Mouse (Mus musculus): ENCODE results near the gene Otud7b. TPM values are rescaled to one million over a fixed set of nuclear protein-coding genes. Genes with fewer than 3 reads are reported as not detected.
A peak's percentile ranks its signal among the peaks of the same experiment; 100 is the strongest.
"Not testable (repeated sequence)": the region's sequence is repeated elsewhere in the genome, so short reads cannot be mapped to it uniquely, and the experiment has no call there.

Gene Otud7b
- polyA plus RNA-seq, 1 experiment from 2014 or later, result 8.8 TPM

DNA sequence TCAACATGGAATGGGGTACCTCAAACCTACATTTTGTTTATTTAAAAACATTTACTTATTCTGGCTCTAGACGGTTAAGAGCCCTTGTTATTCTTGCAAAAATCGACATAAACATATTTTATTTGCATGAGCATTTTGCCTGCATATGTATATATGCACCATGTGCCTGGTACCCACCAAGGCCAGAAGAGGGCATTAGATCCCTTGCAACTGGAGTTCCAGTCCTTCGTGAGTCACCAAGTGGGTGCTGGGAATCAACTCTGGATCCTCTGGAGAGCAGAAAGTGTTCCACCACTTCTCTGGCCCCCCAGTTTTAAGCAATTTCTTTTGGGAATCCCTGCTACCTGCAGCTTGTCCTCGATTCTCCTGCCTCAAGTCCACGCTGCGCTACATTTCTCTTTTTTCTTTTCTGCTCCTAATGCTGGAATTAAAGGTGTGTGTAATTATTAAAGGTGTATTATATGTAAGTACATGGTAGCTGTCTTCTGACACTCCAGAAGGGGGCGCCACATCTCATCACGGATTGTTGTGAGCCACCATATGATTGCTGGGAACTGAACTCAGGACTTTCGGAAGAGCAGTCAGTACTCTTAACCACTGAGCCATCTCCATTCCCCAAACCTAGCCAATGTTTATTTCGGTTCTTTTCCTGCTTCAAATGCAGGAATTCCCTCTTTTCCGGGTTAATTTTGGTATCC, 91.4 kb downstream of the Otud7b start:
- no peak for ATAC-seq (ENCODE audit: low FRiP score)
- Histone ChIP-seq H3K4me2 (no peak overlapping the region), H3K27me3 (ENCODE audit: control insufficient read depth, insufficient read depth, low read length) (no peaks in the 10 kb centered on the region), H3K9ac (ENCODE audit: low read length) (no peak overlapping the region), H3K36me3 (ENCODE audit: control insufficient read depth, insufficient read depth, low read length) (no peaks in the 10 kb centered on the region; the same call in 1 of the 2 replicates), H3K4me1 (ENCODE audit: control insufficient read depth, insufficient read depth, low read length) (peaks cover 11% of the 10 kb centered on the region), H3K4me3 (ENCODE audit: low read depth, low read length) (no peak overlapping the region), H3K27ac (ENCODE audit: low read depth, low read length) (no peak overlapping the region), H3K9me3 (ENCODE audit: control insufficient read depth, low read length) (no peaks in the 10 kb centered on the region; the same call in 1 of the 2 replicates)
- no peak for DNase-seq (ENCODE audit: low spot score, missing footprints)
- 93% methylated on average over 11 of the region's 11 CpGs for WGBS

GRCm38 (mm10) chr3:96196437-96197128, 92.3 kb downstream of the Otud7b start:
- Histone ChIP-seq H3K27me3 (ENCODE audit: control insufficient read depth, insufficient read depth, low read length) (no peaks in the 10 kb centered on the region), H3K4me2 (peak overlapping the region; percentile 96), H3K4me1 (ENCODE audit: control insufficient read depth, insufficient read depth, low read length) (peaks cover 11% of the 10 kb centered on the region), H3K9me3 (ENCODE audit: control insufficient read depth, low read length) (no peaks in the 10 kb centered on the region; the same call in 1 of the 2 replicates), H3K27ac (ENCODE audit: low read depth, low read length) (peak overlapping the region; percentile 88), H3K4me3 (ENCODE audit: low read depth, low read length) (peak overlapping the region; percentile 62), H3K36me3 (ENCODE audit: control insufficient read depth, insufficient read depth, low read length) (no peaks in the 10 kb centered on the region; the same call in 1 of the 2 replicates), H3K9ac (ENCODE audit: low read length) (peak overlapping the region; percentile 96)
- ATAC-seq (ENCODE audit: low FRiP score) (peak; percentile 61), DNase-seq (ENCODE audit: low spot score, missing footprints) (no peak)
- 21% methylated on average over 27 of the region's 27 CpGs for WGBS

GRCm38 (mm10) chr3:96197129-96197749, 92.9 kb downstream of the Otud7b start:
- peak overlapping the region; percentile 62 for H3K4me3 ChIP-seq (ENCODE audit: low read depth, low read length)
- H3K4me2 ChIP-seq, result peak overlapping the region; percentile 96
- no peaks in the 10 kb centered on the region for H3K27me3 ChIP-seq (ENCODE audit: control insufficient read depth, insufficient read depth, low read length)
- peak; percentile 95 for ATAC-seq (ENCODE audit: low FRiP score)
- under 1% methylated on average over 50 of the region's 50 CpGs for WGBS
- no peaks in the 10 kb centered on the region; the same call in 1 of the 2 replicates for H3K9me3 ChIP-seq (ENCODE audit: control insufficient read depth, low read length)
- H3K4me1 ChIP-seq (ENCODE audit: control insufficient read depth, insufficient read depth, low read length), result peaks cover 11% of the 10 kb centered on the region
- H3K36me3 ChIP-seq (ENCODE audit: control insufficient read depth, insufficient read depth, low read length), result no peaks in the 10 kb centered on the region; the same call in 1 of the 2 replicates
- DNase-seq (ENCODE audit: low spot score, missing footprints), result peak; percentile 98
- H3K9ac ChIP-seq (ENCODE audit: low read length), result peak overlapping the region; percentile 96
- H3K27ac ChIP-seq (ENCODE audit: low read depth, low read length), result peak overlapping the region; percentile 88

- DNase-seq (ENCODE audit: low spot score, missing footprints) (peak; percentile 89), ATAC-seq (ENCODE audit: low FRiP score) (peak; percentile 1; the same call in 1 of the 2 replicates)
- Histone ChIP-seq H3K36me3 (ENCODE audit: control insufficient read depth, insufficient read depth, low read length) (no peaks in the 10 kb centered on the region; the same call in 1 of the 2 replicates), H3K9me3 (ENCODE audit: control insufficient read depth, low read length) (no peaks in the 10 kb centered on the region; the same call in 1 of the 2 replicates), H3K27ac (ENCODE audit: low read depth, low read length) (no peak overlapping the region), H3K4me2 (peak overlapping the region; percentile 96), H3K27me3 (ENCODE audit: control insufficient read depth, insufficient read depth, low read length) (no peaks in the 10 kb centered on the region), H3K9ac (ENCODE audit: low read length) (peak overlapping the region; percentile 52), H3K4me3 (ENCODE audit: low read depth, low read length) (peak overlapping the region; percentile 13; the same call in 1 of the 2 replicates), H3K4me1 (ENCODE audit: control insufficient read depth, insufficient read depth, low read length) (peaks cover 11% of the 10 kb centered on the region)
- WGBS, result 11% methylated on average over 6 of the region's 6 CpGs
These were observed 93.9 kb downstream of the Otud7b start for GRCm38 (mm10) chr3:96198181-96198580.

DNA sequence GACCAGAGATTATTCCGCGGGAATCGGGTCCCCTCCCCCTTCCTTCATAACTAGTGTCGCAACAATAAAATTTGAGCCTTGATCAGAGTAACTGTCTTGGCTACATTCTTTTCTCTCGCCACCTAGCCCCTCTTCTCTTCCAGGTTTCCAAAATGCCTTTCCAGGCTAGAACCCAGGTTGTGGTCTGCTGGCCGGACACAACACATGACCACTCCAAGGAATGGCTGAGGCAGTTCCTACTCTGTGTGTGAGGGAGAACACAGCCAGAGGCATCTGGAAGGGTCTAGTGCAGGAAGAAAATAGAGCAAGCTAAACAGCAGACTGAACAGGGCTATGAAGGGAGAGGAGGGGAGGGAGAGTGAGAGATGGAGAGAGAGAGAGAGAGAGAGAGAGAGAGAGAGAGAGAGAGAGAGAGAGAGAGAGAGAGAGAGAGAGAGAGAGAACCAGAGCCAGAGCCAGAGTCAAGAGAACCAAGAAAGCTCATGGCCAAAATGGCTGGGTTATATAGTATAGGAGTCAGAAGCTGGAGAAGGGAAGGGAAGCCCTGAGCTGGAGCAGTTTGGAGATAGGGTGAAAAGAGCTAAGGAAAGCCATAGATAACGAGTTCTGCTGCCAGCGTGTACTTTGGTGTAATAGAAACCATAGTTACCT, 94.4 kb downstream of the Otud7b start:
- H3K4me3 ChIP-seq (ENCODE audit: low read depth, low read length); H3K9me3 ChIP-seq (ENCODE audit: control insufficient read depth, low read length); H3K9ac ChIP-seq (ENCODE audit: low read length); H3K36me3 ChIP-seq (ENCODE audit: control insufficient read depth, insufficient read depth, low read length); DNase-seq (ENCODE audit: low spot score, missing footprints); H3K4me2 ChIP-seq; H3K27ac ChIP-seq (ENCODE audit: low read depth, low read length); ATAC-seq (ENCODE audit: low FRiP score); H3K27me3 ChIP-seq (ENCODE audit: control insufficient read depth, insufficient read depth, low read length): not testable (repeated sequence)
- WGBS, result 27% methylated on average over 6 of the region's 8 CpGs
- H3K4me1 ChIP-seq (ENCODE audit: control insufficient read depth, insufficient read depth, low read length), result peaks cover 11% of the 10 kb centered on the region

DNA sequence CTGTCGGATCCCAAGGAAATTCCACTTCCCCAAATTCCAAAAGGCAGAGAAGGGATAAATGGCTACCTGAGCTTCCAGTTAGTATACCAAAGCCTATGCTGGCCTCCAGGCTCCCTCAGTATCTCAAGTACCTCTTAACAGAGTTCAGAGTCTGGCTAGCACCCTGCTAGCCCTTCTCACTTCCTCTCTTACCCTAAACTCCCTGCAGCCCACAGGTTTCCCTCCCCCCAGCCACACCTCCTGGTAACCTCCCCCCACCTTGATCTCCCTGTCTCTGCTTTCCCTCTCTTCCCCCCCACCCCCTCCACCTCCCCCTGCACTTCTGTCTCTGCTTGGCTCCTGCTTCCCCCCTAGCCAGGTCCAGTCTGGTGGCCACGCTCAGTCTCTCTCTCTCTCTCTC, 95.4 kb downstream of the Otud7b start:
- no peaks in the 10 kb centered on the region; the same call in 1 of the 2 replicates for H3K9me3 ChIP-seq (ENCODE audit: control insufficient read depth, low read length)
- ATAC-seq (ENCODE audit: low FRiP score), result no peak
- H3K9ac ChIP-seq (ENCODE audit: low read length), result no peak overlapping the region
- H3K36me3 ChIP-seq (ENCODE audit: control insufficient read depth, insufficient read depth, low read length), result no peaks in the 10 kb centered on the region; the same call in 1 of the 2 replicates
- H3K27me3 ChIP-seq (ENCODE audit: control insufficient read depth, insufficient read depth, low read length), result no peaks in the 10 kb centered on the region
- no peak overlapping the region for H3K4me3 ChIP-seq (ENCODE audit: low read depth, low read length)
- 73% methylated on average over 2 of the region's 2 CpGs for WGBS
- DNase-seq (ENCODE audit: low spot score, missing footprints), result no peak
- H3K4me2 ChIP-seq, result no peak overlapping the region
- H3K27ac ChIP-seq (ENCODE audit: low read depth, low read length), result no peak overlapping the region
- peaks cover 11% of the 10 kb centered on the region for H3K4me1 ChIP-seq (ENCODE audit: control insufficient read depth, insufficient read depth, low read length)

DNA sequence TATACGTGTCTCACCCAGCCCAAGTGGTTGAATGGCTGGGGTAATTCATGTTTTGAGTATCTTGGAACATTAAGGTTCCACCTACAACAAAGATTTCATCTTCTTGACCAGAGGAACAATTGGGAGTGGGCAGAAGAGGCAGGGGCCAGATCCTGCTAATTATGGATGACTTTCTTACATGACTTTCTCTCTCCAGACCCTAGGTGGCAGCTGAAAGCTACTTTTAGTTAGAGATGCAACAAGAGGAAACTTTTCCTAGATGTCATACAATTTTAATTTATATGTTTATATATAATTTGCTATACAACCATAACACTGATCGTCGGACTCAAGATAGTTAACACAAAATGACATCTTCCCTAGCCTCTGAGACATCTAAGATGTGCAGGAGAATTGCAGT, 103.5 kb downstream of the Otud7b start:
- 89% methylated on average over 3 of the region's 3 CpGs for WGBS
- H3K9ac ChIP-seq (ENCODE audit: low read length), result no peak overlapping the region
- H3K4me1 ChIP-seq (ENCODE audit: control insufficient read depth, insufficient read depth, low read length), result no peaks in the 10 kb centered on the region
- no peak overlapping the region for H3K27ac ChIP-seq (ENCODE audit: low read depth, low read length)
- H3K4me2 ChIP-seq, result no peak overlapping the region
- H3K9me3 ChIP-seq (ENCODE audit: control insufficient read depth, low read length), result no peaks in the 10 kb centered on the region
- no peaks in the 10 kb centered on the region for H3K36me3 ChIP-seq (ENCODE audit: control insufficient read depth, insufficient read depth, low read length)
- H3K4me3 ChIP-seq (ENCODE audit: low read depth, low read length), result no peak overlapping the region
- no peaks in the 10 kb centered on the region for H3K27me3 ChIP-seq (ENCODE audit: control insufficient read depth, insufficient read depth, low read length)
- no peak for ATAC-seq (ENCODE audit: low FRiP score)
- no peak for DNase-seq (ENCODE audit: low spot score, missing footprints)

GRCm38 (mm10) chr3:96209242-96209641, 104.9 kb downstream of the Otud7b start:
- H3K27ac ChIP-seq (ENCODE audit: low read depth, low read length), result no peak overlapping the region
- no peaks in the 10 kb centered on the region for H3K36me3 ChIP-seq (ENCODE audit: control insufficient read depth, insufficient read depth, low read length)
- no peak overlapping the region for H3K4me2 ChIP-seq
- H3K4me1 ChIP-seq (ENCODE audit: control insufficient read depth, insufficient read depth, low read length), result no peaks in the 10 kb centered on the region
- no peak overlapping the region for H3K4me3 ChIP-seq (ENCODE audit: low read depth, low read length)
- H3K27me3 ChIP-seq (ENCODE audit: control insufficient read depth, insufficient read depth, low read length), result no peaks in the 10 kb centered on the region
- 18% methylated on average over 15 of the region's 15 CpGs for WGBS
- no peak overlapping the region for H3K9ac ChIP-seq (ENCODE audit: low read length)
- no peak for ATAC-seq (ENCODE audit: low FRiP score)
- no peak for DNase-seq (ENCODE audit: low spot score, missing footprints)
- no peaks in the 10 kb centered on the region for H3K9me3 ChIP-seq (ENCODE audit: control insufficient read depth, low read length)
